Mouse (Mus musculus): ENCODE measurements at regions not wholly inside any gene's neighbourhood (a gene's known extent, or its start where the extent isn't known, plus 50 kb on each side); places are given as distances from the start of the nearest gene placed in this dataset.

GRCm38 (mm10) chrX:45340661-45341060 is 250.0 kb downstream of the Prr32 start:
- peak; percentile 13 to 19 for DNase-seq
